Comparison of ENCODE assay signal across 8 mouse cellular contexts in the genomic region with DNA sequence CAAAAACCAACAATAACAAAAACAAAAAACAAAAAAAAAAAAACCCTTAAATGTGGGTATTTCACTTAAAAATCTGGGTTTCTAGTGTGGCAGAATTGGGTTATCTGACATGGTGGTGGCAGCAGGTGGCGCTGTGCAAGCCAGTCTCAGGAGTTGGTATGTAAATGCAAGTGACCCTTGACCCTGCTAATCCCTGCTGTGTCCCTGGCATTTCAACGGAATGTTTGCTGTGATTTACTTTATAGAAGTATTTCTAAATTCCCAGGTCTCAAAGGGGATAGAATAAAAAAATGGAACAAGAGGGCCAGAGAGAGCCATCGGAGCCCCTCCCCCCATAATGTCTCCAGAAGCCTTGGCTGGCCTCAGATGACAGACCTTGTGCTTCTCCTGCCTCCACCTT. TPM values are rescaled to one million over a fixed set of nuclear protein-coding genes. Genes with fewer than 3 reads are reported as not detected.
DNase-seq lines count a peak whose midpoint lies in the region; ATAC-seq and TF ChIP-seq lines count a peak whose summit lies in the region.

No protein-coding gene starts in this region.

- peak; percentile 48 for DNase-seq in kidney, adult 11 months
- peak; percentile 80 for DNase-seq in adrenal gland, postnatal 14 days
- DNase-seq in kidney, postnatal 14 days: peak; percentile 71
- DNase-seq in thymus, postnatal 36 days: peak; percentile 26 to 27
- no peak for DNase-seq in MN1 (ENCODE audit: low spot score)
- no peak for DNase-seq in urinary bladder, postnatal 14 days (ENCODE audit: low spot score)

- no peak overlapping the region for H3K4me3 ChIP-seq in kidney, embryonic 16.5 days (ENCODE audit: low read length)
- H3K4me3 ChIP-seq in ES-Bruce4 (ENCODE audit: low read depth, low read length): no peak overlapping the region

- peak; percentile 79 for TF ChIP-seq CTCF in ES-Bruce4 (IDR thresholded peaks at IDR 0.05; ENCODE audit: low read depth, low read length)

- no peaks in the 10 kb centered on the region for H3K27me3 ChIP-seq in kidney, embryonic 16.5 days (ENCODE audit: insufficient read depth, low read length)
- H3K27me3 ChIP-seq in ES-Bruce4 (ENCODE audit: control insufficient read depth, insufficient read depth, low read length, poor library complexity, severe bottlenecking): no peaks in the 10 kb centered on the region

- no peak for ATAC-seq in kidney, embryonic 16.5 days (ENCODE audit: low FRiP score, low TSS enrichment)

- H3K9ac ChIP-seq in kidney, embryonic 16.5 days (replicated peaks; ENCODE audit: low read length): no peak overlapping the region
- H3K9ac ChIP-seq in ES-Bruce4 (ENCODE audit: low read depth, poor library complexity, severe bottlenecking): no peak overlapping the region

- no peak overlapping the region for H3K4me2 ChIP-seq in kidney, embryonic 16.5 days (replicated peaks; ENCODE audit: low read depth, low read length)

- no peak for TF ChIP-seq EP300 in ES-Bruce4 (IDR thresholded peaks at IDR 0.05; ENCODE audit: insufficient read depth, low read depth, low read length)

- no peak overlapping the region for H3K27ac ChIP-seq in kidney, embryonic 16.5 days (ENCODE audit: low read length)
- H3K27ac ChIP-seq in ES-Bruce4 (ENCODE audit: insufficient read depth, low read length): no peak overlapping the region

- no peaks in the 10 kb centered on the region for H3K9me3 ChIP-seq in kidney, embryonic 16.5 days (ENCODE audit: low read length)
- no peaks in the 10 kb centered on the region; the same call in 1 of the 2 replicates for H3K9me3 ChIP-seq in ES-Bruce4 (replicated peaks; ENCODE audit: control insufficient read depth, insufficient read depth, low read length, poor library complexity, severe bottlenecking)

- TF ChIP-seq POLR2A in ES-Bruce4 (IDR thresholded peaks at IDR 0.05; ENCODE audit: insufficient read depth, low read length): no peak

- no peaks in the 10 kb centered on the region for H3K4me1 ChIP-seq in kidney, embryonic 16.5 days (ENCODE audit: insufficient read depth, low read length)
- no peaks in the 10 kb centered on the region for H3K4me1 ChIP-seq in ES-Bruce4 (ENCODE audit: control insufficient read depth, insufficient read depth, low read length)

- H3K36me3 ChIP-seq in kidney, embryonic 16.5 days (ENCODE audit: insufficient read depth, low read length): peaks cover 10% of the 10 kb centered on the region
- no peaks in the 10 kb centered on the region for H3K36me3 ChIP-seq in ES-Bruce4 (ENCODE audit: control insufficient read depth, insufficient read depth, low read length, poor library complexity, severe bottlenecking)

- WGBS in kidney, embryonic 16.5 days: 25% methylated on average over 3 of the region's 3 CpGs

RNA-seq across cellular contexts. Expression of a gene that starts 3.4 kb away (rescaled TPM):
- 18.0 and 20.7 TPM in 2 replicates for polyA plus RNA-seq in kidney, embryonic 16.5 days (2015; fragmentation: Nextera tagmentation; extraction: Ambion mirVana)
- polyA plus RNA-seq in ES-Bruce4 (2011; ENCODE audit: insufficient read depth, insufficient read length, low read depth, missing spikeins): 116 and 125 TPM in 2 replicates
- 195 and 201 TPM in 2 replicates for total RNA-seq in adrenal gland, postnatal 14 days (2021)

RNA-seq across cellular contexts. Expression of a gene that starts 34.8 kb away (rescaled TPM):
- polyA plus RNA-seq in kidney, embryonic 16.5 days (2015; fragmentation: Nextera tagmentation; extraction: Ambion mirVana): 0.40 TPM in 1 of 2 replicates, not detected in the other
- polyA plus RNA-seq in ES-Bruce4 (2011; ENCODE audit: insufficient read depth, insufficient read length, low read depth, missing spikeins): not detected in 2 replicates
- not detected in 2 replicates for total RNA-seq in adrenal gland, postnatal 14 days (2021)

RNA-seq across cellular contexts. Expression of a gene that starts 35.0 kb away (rescaled TPM):
- 1.2 and 1.3 TPM in 2 replicates for polyA plus RNA-seq in kidney, embryonic 16.5 days (2015; fragmentation: Nextera tagmentation; extraction: Ambion mirVana)
- polyA plus RNA-seq in ES-Bruce4 (2011; ENCODE audit: insufficient read depth, insufficient read length, low read depth, missing spikeins): 3.8 and 5.0 TPM in 2 replicates
- total RNA-seq in adrenal gland, postnatal 14 days (2021): 2.2 and 3.1 TPM in 2 replicates

RNA-seq across cellular contexts. Expression of a gene that starts 44.6 kb away (rescaled TPM):
- polyA plus RNA-seq in kidney, embryonic 16.5 days (2015; fragmentation: Nextera tagmentation; extraction: Ambion mirVana): 31.8 and 32.9 TPM in 2 replicates
- polyA plus RNA-seq in ES-Bruce4 (2011; ENCODE audit: insufficient read depth, insufficient read length, low read depth, missing spikeins): 8.3 and 9.5 TPM in 2 replicates
- total RNA-seq in adrenal gland, postnatal 14 days (2021): 41.9 and 44.4 TPM in 2 replicates

Comparison
In these comparisons a context has a peak if more than half of its experiments do, and no peak if none do; other contexts are left out.
1. DNase-seq: peak in kidney, adult 11 months (single experiment), adrenal gland, postnatal 14 days (single experiment), kidney, postnatal 14 days (single experiment) and thymus, postnatal 36 days (2 of 2); none in MN1 (single experiment) and urinary bladder, postnatal 14 days (single experiment).